Mouse (Mus musculus) embryonic facial prominence, embryonic 10.5 days (tissue): ENCODE measurements at regions not wholly inside any gene's neighbourhood (a gene's known extent, or its start where the extent isn't known, plus 50 kb on each side); places are given as distances from the start of the nearest gene placed in this dataset.
A peak's percentile ranks its signal among the peaks of the same experiment; 100 is the strongest.

ENCODE experiments used
- DNase-seq: peaks from one replicate; pipeline ENCODE4 v3.0.0-alpha.2; 2017; ENCODE audit warnings: low spot score
- H3K27ac ChIP-seq: fragments of 300-500 bp; sonication (generic); replicated peaks from 2 replicates; pipeline ENCODE4 v1.5.1; 2016; ENCODE audit warnings: mild to moderate bottlenecking
- H3K27me3 ChIP-seq: fragments of 300-500 bp; sonication (generic); replicated peaks from 2 replicates; pipeline ENCODE4 v1.6.1; 2016; ENCODE audit warnings: low read depth, mild to moderate bottlenecking; ENCODE audit not compliant: poor library complexity, severe bottlenecking
- H3K36me3 ChIP-seq: fragments of 300-500 bp; sonication (generic); replicated peaks from 2 replicates; pipeline ENCODE4 v1.6.1; 2016; ENCODE audit warnings: mild to moderate bottlenecking, moderate library complexity
- H3K4me1 ChIP-seq: fragments of 300-500 bp; sonication (generic); 2 replicates; pipeline ENCODE4 v1.6.1; 2016
- H3K4me3 ChIP-seq: fragments of 300-500 bp; sonication (generic); 2 replicates; pipeline ENCODE4 v1.5.1; 2016; ENCODE audit warnings: mild to moderate bottlenecking, moderate library complexity
- H3K9me3 ChIP-seq: fragments of 300-500 bp; sonication (generic); 2 replicates; pipeline ENCODE4 v1.6.1; 2016; ENCODE audit warnings: mild to moderate bottlenecking
- WGBS: fragments of 180-500 bp; shearing (Covaris S2); methylation state at CpG from one replicate; pipeline ENCODE4 v1.1.7; 2016; 5-methylcytosine and 5-hydroxymethylcytosine counted together

DNA sequence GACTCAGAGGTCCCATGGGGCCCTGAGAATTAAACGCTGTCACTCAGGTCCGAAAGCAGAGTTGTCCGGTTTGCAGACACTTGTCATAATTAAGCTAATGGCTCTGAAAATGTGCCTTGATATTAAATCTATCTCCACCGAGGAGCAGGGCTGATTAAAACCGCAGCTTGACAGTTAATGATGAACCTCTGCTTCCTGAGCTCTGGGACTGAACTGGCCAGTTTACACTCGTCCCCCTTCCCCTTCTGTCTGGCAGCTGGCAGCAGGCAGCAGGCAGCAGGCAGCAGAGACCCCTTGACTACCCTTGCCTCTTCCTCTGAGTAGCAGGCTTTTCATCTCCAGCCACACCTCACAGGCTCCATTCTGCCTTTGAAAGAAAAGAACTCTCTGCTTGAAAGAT, 350.4 kb downstream of the Gm45692 start:
- no peak for DNase-seq
- Histone ChIP-seq H3K4me3 (no peak overlapping the region), H3K4me1 (peaks cover 46% of the 10 kb centered on the region), H3K27me3 (peaks cover 68% of the 10 kb centered on the region), H3K9me3 (no peaks in the 10 kb centered on the region), H3K27ac (peak overlapping the region; percentile 48; the same call in 1 of the 2 replicates), H3K36me3 (no peaks in the 10 kb centered on the region)
- 53% methylated on average over 6 of the region's 6 CpGs for WGBS

DNA sequence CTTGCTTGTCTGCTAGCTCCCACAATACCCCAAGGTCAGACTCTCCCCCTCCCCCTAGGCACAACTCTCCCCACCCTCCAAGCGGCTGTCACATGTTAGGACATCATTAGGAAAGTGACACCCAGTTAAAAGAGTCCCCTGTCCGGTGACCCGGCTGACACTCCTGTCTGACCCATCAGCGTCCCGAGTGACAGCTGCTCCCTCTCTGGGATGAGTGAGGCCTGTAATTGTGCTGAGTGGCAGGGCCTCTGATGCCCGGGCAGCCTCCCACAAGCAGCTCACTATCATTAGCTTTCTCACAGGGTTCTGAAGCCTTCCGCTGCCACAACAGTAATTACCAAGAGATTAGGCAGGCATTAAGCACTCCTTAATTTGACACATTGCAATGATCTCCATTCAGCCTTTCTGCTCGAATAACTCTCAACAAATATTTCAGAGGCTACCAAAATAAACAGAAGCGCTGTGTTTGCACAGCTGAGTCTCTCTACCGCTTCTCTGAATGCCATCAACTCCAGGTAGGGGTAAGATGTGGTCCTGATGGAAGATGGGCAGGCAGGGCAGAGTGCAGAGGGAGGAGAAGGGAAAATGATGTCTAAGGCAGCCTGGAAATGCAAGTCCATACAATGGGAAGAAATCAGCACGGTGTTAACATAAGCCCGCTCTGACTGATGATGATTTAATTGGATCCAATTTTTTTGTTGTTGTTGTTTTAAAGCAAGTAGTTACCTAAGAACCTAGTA, 352.6 kb downstream of the Gm45692 start:
- Histone ChIP-seq H3K27ac (no peak overlapping the region; the same call in 1 of the 2 replicates), H3K36me3 (no peaks in the 10 kb centered on the region), H3K27me3 (peaks cover 80% of the 10 kb centered on the region), H3K4me3 (no peak overlapping the region), H3K9me3 (no peaks in the 10 kb centered on the region), H3K4me1 (peaks cover 41% of the 10 kb centered on the region)
- DNase-seq: peak; percentile 67
- WGBS: 15% methylated on average over 12 of the region's 12 CpGs

DNA sequence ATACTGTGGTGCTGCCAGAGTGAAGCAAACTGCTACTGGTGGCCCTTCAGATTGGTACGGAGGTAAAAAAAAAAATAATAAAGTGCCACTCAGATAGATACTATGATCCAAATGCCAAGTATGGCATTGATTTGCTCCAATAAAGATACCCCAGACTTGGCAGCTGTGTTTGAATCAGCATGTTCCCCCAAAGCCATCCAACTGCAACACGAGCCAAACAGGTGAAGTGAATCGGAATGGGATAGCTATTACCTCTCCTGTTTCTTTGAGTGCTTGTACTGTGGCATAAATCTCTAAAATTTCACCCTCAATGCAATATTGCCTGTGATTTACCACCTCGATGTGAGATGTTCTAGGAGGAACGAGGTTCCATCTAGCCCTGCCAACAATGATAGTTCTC, 365.4 kb downstream of the Gm45692 start:
- WGBS: 93% methylated on average over 5 of the region's 5 CpGs

DNA sequence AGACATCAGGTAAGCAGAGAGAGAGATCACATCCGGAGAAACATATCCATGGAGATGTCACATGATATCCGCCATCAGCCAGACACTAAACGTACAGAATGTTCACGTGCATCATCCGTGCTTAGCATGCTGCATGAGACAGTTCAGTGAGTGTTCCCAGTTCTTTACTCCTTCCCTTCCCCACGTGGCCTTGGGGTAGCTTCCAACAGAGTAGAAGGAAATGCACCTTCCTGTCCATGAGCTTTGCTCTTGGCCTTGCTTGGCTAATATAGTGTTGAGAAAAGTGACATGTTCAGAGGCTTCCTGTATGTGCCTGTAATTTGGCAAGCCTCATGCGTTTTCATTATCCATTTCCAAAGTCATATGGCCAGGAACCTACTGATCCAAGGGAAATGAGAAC, 368.5 kb downstream of the Gm45692 start:
- no peak for DNase-seq
- Histone ChIP-seq H3K27me3 (no peaks in the 10 kb centered on the region; the same call in 1 of the 2 replicates), H3K4me1 (peaks cover 5% of the 10 kb centered on the region; the same call in 1 of the 2 replicates), H3K36me3 (no peaks in the 10 kb centered on the region), H3K9me3 (no peaks in the 10 kb centered on the region), H3K4me3 (no peak overlapping the region), H3K27ac (no peak overlapping the region)
- WGBS: 90% methylated on average over 7 of the region's 7 CpGs

More for the DNA sequence above, 365.4 kb downstream of the Gm45692 start:
- no peaks in the 10 kb centered on the region for H3K9me3 ChIP-seq
- H3K27ac ChIP-seq: no peak overlapping the region
- no peak overlapping the region for H3K4me3 ChIP-seq
- H3K4me1 ChIP-seq: peaks cover 5% of the 10 kb centered on the region; the same call in 1 of the 2 replicates
- peaks cover 6% of the 10 kb centered on the region; the same call in 1 of the 2 replicates for H3K27me3 ChIP-seq
- no peak for DNase-seq
- H3K36me3 ChIP-seq: no peaks in the 10 kb centered on the region

DNA sequence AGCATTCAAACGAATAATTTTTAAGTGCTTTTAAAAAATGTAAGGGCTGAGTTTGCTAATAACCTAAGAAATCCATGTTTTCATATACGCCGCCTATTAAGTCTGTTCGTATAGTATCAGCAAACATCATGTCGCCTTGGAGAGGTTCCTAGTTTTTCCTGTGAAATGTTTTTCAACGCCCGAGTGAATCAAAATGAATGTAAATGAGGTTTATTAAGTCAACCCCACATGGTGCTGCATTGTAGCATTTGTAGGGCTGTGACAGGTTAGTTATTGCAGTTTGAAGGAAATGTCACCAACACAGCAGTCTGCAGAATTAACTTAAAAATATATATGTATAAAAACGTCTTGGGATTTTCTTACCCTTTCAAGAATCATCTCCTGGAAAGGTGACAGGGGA, 369.3 kb downstream of the Gm45692 start:
- DNase-seq: no peak
- 81% methylated on average over 8 of the region's 8 CpGs for WGBS
- Histone ChIP-seq H3K36me3 (no peaks in the 10 kb centered on the region), H3K27ac (no peak overlapping the region), H3K27me3 (no peaks in the 10 kb centered on the region; the same call in 1 of the 2 replicates), H3K9me3 (no peaks in the 10 kb centered on the region), H3K4me3 (no peak overlapping the region), H3K4me1 (peaks cover 5% of the 10 kb centered on the region; the same call in 1 of the 2 replicates)

DNA sequence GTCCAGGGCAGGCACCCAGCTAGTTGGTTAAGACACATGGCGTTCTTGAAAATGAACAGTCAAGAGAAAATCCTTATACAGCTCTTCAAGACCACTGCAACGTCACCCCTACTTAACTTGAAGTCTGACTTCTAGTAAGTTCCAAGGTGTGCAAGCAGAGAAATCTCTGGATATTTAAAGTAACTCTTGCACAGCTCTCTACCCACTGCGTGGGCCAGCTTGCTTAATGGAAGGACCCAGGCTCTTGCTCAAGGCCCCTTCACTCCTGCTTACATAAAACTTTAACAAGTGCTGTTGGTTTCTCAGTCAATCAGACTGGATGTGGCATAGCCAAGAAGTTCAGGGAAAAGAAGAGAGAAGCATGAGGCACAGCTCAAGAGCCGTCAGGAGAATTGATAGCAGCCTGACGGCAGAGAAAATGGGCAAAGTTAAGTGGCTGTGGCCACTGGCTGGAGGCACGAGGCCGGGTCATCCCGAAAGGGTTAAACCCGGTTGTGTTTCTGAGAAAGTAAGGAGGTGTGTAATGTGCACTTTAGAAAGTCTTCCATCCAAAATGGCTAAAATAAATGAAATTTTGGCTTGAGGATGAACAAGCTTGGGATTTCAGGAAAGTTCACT, 382.0 kb downstream of the Gm45692 start:
- Histone ChIP-seq H3K27me3 (0 out of 2 replicates have a peak, but pooled peaks cover 4% of the 10 kb centered on the region), H3K27ac (no peak overlapping the region), H3K4me1 (peaks cover 30% of the 10 kb centered on the region), H3K4me3 (no peak overlapping the region), H3K36me3 (no peaks in the 10 kb centered on the region), H3K9me3 (no peaks in the 10 kb centered on the region)
- 83% methylated on average over 9 of the region's 9 CpGs for WGBS
- DNase-seq: no peak

DNA sequence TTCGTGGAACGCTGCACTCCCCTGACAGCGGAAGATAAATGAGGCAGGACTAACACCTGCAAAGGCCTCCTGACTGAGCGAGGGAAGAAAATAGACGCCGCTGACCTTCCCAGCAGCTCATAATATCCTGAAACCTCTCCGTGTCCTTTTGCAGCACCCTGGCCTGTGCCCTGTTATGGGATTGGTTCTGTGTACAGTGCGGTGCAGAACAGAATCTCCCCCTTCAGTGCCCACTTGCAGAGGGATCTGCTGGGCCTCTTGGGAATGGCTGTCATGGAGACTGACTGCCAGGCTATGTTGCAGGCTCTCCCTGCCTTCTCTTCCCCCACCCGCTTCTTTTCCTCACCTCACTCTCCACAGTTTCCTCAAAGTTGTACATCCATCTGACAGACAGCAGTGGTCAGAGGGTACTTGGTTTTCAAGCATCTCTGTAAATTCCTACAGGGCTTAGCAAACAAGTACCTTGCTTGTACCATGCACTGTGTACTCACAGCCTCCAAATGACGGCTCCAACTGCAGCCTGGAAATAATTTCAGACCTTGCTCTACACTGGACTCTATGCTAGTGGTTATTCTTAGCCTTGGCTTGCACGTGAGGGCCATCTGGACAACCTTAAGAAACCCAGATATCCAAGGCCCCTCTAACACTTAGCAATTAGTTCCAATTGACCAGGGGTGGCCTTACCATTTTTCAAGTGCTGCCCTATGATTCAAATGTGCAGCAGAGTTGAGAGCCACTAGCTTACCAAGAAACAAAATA, 382.7 kb downstream of the Gm45692 start:
- no peaks in the 10 kb centered on the region for H3K36me3 ChIP-seq
- 69% methylated on average over 11 of the region's 11 CpGs for WGBS
- H3K27ac ChIP-seq: no peak overlapping the region; the same call in 1 of the 2 replicates
- 0 out of 2 replicates have a peak, but pooled peaks cover 4% of the 10 kb centered on the region for H3K27me3 ChIP-seq
- DNase-seq: peak; percentile 43
- H3K4me1 ChIP-seq: peaks cover 30% of the 10 kb centered on the region
- no peak overlapping the region for H3K4me3 ChIP-seq
- no peaks in the 10 kb centered on the region for H3K9me3 ChIP-seq

DNA sequence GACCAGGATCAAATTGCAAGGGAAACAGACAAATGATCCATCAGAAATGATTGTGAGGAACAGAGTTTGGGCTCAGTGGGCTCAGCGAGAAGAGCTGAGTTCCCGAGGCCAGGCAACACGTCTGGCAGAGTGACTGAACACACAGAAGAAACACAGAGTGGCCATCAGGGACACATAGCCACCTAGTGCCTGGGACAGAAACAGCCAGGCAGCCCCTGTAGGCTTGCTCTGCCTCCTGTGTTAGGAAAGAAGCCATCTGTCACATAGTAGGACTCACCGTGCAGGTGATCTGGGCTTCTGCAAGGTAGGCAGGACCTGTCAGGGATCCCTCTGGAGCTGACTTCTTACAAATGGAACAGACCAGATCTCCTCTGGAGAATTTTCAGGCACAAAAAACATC, 383.4 kb downstream of the Gm45692 start:
- no peak overlapping the region for H3K4me3 ChIP-seq
- H3K27ac ChIP-seq: peak overlapping the region; percentile 44; the same call in 1 of the 2 replicates
- no peaks in the 10 kb centered on the region for H3K36me3 ChIP-seq
- 40% methylated on average over 4 of the region's 4 CpGs for WGBS
- no peaks in the 10 kb centered on the region for H3K9me3 ChIP-seq
- no peak for DNase-seq
- peaks cover 34% of the 10 kb centered on the region for H3K4me1 ChIP-seq
- H3K27me3 ChIP-seq: 0 out of 2 replicates have a peak, but pooled peaks cover 4% of the 10 kb centered on the region

DNA sequence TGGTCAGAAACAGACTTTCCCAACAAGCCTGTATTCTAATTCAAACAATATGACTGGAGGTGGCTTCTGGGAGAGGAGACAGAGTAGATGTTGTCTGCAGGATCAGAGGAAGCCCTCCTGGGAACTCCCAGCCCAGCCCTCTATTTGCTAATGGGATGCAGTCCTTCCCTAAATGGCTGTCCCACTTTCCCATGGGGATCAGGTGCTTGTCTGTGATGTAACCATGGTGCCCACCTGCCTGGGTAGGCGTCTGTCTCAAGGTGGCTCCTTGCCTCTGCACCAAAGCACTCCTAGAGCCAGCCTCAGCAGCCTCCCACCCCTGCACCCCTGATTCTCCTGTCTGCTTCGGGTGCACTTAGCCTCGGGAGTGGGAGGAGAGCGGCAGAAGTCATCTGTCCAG, 384.6 kb downstream of the Gm45692 start:
- Histone ChIP-seq H3K4me3 (no peak overlapping the region), H3K27ac (0 out of 2 replicates have a peak overlapping the region, but pooled peaks have one; percentile 35), H3K27me3 (0 out of 2 replicates have a peak, but pooled peaks cover 4% of the 10 kb centered on the region), H3K4me1 (peaks cover 35% of the 10 kb centered on the region), H3K36me3 (no peaks in the 10 kb centered on the region), H3K9me3 (no peaks in the 10 kb centered on the region)
- DNase-seq: no peak
- 78% methylated on average over 4 of the region's 4 CpGs for WGBS

DNA sequence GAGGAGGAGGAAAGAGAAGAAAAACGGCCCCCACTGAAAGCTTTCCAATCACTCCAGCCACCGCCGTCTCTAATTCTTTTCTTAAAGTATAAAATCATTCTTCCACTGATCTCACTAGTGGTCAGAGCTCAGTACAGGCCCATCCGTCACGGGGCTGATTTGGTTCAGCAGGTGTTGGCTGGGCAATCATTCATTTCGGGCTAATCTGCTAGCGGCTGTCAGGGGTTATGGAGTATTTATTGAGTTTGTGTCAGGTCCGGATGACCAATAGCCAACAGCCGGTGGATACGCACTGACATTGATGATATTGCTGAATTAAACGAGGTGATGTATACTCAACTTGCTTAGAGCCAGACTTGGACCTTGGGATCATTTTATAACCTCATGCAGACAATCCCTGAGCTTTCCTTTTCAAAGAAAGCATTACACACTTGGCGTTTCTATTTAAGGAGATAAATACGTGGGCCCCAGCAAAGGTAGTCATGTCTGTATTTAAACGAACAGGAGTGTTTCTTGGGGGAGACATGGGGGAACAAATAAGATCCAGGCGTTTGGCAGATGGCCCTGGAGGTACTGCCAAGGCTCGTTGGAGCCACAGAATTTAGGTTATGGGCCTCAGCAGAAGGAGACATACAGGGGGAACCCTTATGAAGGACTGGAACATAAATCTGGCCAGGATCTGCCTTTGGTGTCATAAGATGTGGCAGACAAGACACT, 385.1 kb downstream of the Gm45692 start:
- Histone ChIP-seq H3K4me3 (no peak overlapping the region), H3K27me3 (0 out of 2 replicates have a peak, but pooled peaks cover 4% of the 10 kb centered on the region), H3K9me3 (no peaks in the 10 kb centered on the region), H3K36me3 (no peaks in the 10 kb centered on the region), H3K27ac (no peak overlapping the region), H3K4me1 (peaks cover 35% of the 10 kb centered on the region)
- WGBS: 85% methylated on average over 16 of the region's 16 CpGs
- no peak for DNase-seq

DNA sequence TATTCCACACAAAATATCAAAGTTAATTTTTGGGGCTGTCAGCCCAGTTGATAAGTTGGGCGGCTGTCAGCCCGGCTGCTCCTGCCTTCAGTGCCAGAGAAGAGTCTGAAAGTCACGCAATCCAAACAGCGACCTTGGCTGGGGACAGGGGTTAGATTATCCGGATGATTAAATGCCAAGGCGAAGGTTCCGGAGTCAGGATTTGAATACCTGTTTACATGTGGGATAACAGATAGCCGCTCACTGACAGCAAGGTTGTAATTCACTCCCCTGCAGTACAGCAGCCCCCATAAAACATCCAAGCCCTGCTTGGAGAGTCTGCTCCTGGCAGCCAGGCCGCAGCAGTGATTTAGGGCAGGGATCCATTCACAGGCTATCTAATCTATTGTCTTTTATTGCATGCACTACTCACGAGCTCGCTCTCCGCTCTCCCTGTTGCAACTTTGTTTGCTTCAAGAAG, 388.3 kb downstream of the Gm45692 start:
- Histone ChIP-seq H3K27ac (no peak overlapping the region), H3K27me3 (peaks cover 4% of the 10 kb centered on the region; the same call in 1 of the 2 replicates), H3K4me1 (peaks cover 19% of the 10 kb centered on the region), H3K9me3 (no peaks in the 10 kb centered on the region), H3K36me3 (no peaks in the 10 kb centered on the region), H3K4me3 (no peak overlapping the region)
- no peak for DNase-seq
- WGBS: 73% methylated on average over 12 of the region's 12 CpGs

DNA sequence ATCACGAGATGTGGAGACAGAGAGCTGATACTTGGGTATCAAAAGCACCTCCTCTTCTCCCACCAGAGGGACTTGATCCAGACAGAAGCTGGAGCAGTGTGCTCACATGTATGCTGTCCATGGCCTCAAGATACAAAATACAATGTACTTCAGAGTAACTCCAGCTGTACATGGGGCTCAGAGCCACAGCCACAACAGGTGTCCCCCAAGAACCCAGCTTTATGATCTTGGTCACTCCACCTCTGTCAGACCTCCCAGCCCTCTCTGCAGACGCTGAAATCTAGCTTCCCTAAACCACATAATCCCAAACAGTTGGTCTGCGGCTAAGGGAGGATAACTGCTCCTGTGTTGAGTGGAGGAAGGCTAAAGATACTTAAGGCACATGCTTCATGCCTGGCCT, 389.9 kb downstream of the Gm45692 start:
- no peaks in the 10 kb centered on the region; the same call in 1 of the 2 replicates for H3K27me3 ChIP-seq
- no peak overlapping the region for H3K4me3 ChIP-seq
- H3K9me3 ChIP-seq: no peaks in the 10 kb centered on the region
- WGBS: 77% methylated on average over 3 of the region's 3 CpGs
- peaks cover 4% of the 10 kb centered on the region; the same call in 1 of the 2 replicates for H3K4me1 ChIP-seq
- no peak overlapping the region for H3K27ac ChIP-seq
- DNase-seq: no peak
- no peaks in the 10 kb centered on the region for H3K36me3 ChIP-seq
